ENCODE assay signal across 8 mouse cellular contexts in genomic region chr6:113047016-113047746, GRCm38 (mm10). TPM values are rescaled to one million over a fixed set of nuclear protein-coding genes. Genes with fewer than 3 reads are reported as not detected.
DNase-seq lines count a peak whose midpoint lies in the region; ATAC-seq and TF ChIP-seq lines count a peak whose summit lies in the region.

No protein-coding gene starts in this region.

- intact Hi-C loops in left cerebral cortex, postnatal 25 days (cut with DNase I): loop anchor here (5.0 kb wide), 1 partner anchor 260 kb away; the partner anchor contains the start of gene Brpf1

- DNase-seq in lung, postnatal 0 days (ENCODE audit: low spot score): peak; percentile 19
- no peak for DNase-seq in lung, postnatal 25 days (ENCODE audit: low spot score)
- peak; percentile 44 for DNase-seq in c-Kit-positive CD71-positive TER-119-positive erythroid progenitor cells, embryonic 14.5 days (ENCODE audit: low spot score)
- no peak for DNase-seq in intestine, embryonic 14.5 days (ENCODE audit: low spot score)
- no peak for DNase-seq in adrenal gland, postnatal 10 days
- no peak for DNase-seq in left cerebral cortex, postnatal 25 days (ENCODE audit: low spot score in 2 of 2)

- peak overlapping the region; percentile 96 for H3K27ac ChIP-seq in lung, postnatal 0 days (ENCODE audit: low read length)
- H3K27ac ChIP-seq in intestine, embryonic 14.5 days (ENCODE audit: low read depth): peak overlapping the region; percentile 92; the same call in 1 of the 2 replicates
- peak overlapping the region; percentile 88 for H3K27ac ChIP-seq in neural tube, embryonic 13.5 days (replicated peaks)

- no peaks in the 10 kb centered on the region for H3K9me3 ChIP-seq in lung, postnatal 0 days (ENCODE audit: low read length)
- H3K9me3 ChIP-seq in intestine, embryonic 14.5 days (ENCODE audit: control insufficient read depth, low read length): no peaks in the 10 kb centered on the region
- no peaks in the 10 kb centered on the region for H3K9me3 ChIP-seq in neural tube, embryonic 13.5 days

- H3K4me3 ChIP-seq in lung, postnatal 0 days (ENCODE audit: low read depth, low read length): peak overlapping the region; percentile 62
- peak overlapping the region; percentile 90 for H3K4me3 ChIP-seq in intestine, embryonic 14.5 days (ENCODE audit: low read depth, low read length)
- H3K4me3 ChIP-seq in neural tube, embryonic 13.5 days: peak overlapping the region; percentile 83

- peak overlapping the region; percentile 77 for H3K9ac ChIP-seq in lung, postnatal 0 days (replicated peaks; ENCODE audit: low read depth)
- H3K9ac ChIP-seq in intestine, embryonic 14.5 days (ENCODE audit: low read length): peak overlapping the region; percentile 92
- peak overlapping the region; percentile 79 for H3K9ac ChIP-seq in neural tube, embryonic 13.5 days

- H3K4me1 ChIP-seq in lung, postnatal 0 days (ENCODE audit: insufficient read depth, low read depth, low read length): peaks cover 8% of the 10 kb centered on the region; the same call in 1 of the 2 replicates
- H3K4me1 ChIP-seq in intestine, embryonic 14.5 days (replicated peaks; ENCODE audit: control insufficient read depth, insufficient read depth, low read length): peaks cover 16% of the 10 kb centered on the region
- H3K4me1 ChIP-seq in neural tube, embryonic 13.5 days (replicated peaks): peaks cover 24% of the 10 kb centered on the region

- no peak for TF ChIP-seq EP300 in lung, postnatal 0 days (IDR thresholded peaks at IDR 0.05)

- TF ChIP-seq CTCF in lung, postnatal 0 days (IDR thresholded peaks at IDR 0.05): no peak

- no peak for ATAC-seq in lung, postnatal 0 days
- ATAC-seq in intestine, embryonic 14.5 days (replicated peaks; ENCODE audit: low FRiP score, low TSS enrichment, low read depth): no peak
- ATAC-seq in neural tube, embryonic 13.5 days (ENCODE audit: low read depth): no peak
- no peak for ATAC-seq in frontal cortex, adult (ENCODE audit: low TSS enrichment)

- H3K27me3 ChIP-seq in lung, postnatal 0 days (replicated peaks; ENCODE audit: insufficient read depth, low read length): no peaks in the 10 kb centered on the region
- no peaks in the 10 kb centered on the region for H3K27me3 ChIP-seq in intestine, embryonic 14.5 days (replicated peaks; ENCODE audit: control insufficient read depth, insufficient read depth, low read length)
- no peaks in the 10 kb centered on the region for H3K27me3 ChIP-seq in neural tube, embryonic 13.5 days

- 0 out of 2 replicates have a peak, but pooled peaks cover 6% of the 10 kb centered on the region for H3K36me3 ChIP-seq in lung, postnatal 0 days (ENCODE audit: insufficient read depth, low read length)
- H3K36me3 ChIP-seq in intestine, embryonic 14.5 days (ENCODE audit: control insufficient read depth, insufficient read depth, low read length): peaks cover 31% of the 10 kb centered on the region
- H3K36me3 ChIP-seq in neural tube, embryonic 13.5 days: peaks cover 27% of the 10 kb centered on the region

- 40% methylated on average over 15 of the region's 15 CpGs for WGBS in lung, postnatal 0 days
- 60% methylated on average over 15 of the region's 15 CpGs for WGBS in intestine, embryonic 14.5 days
- 70% methylated on average over 15 of the region's 15 CpGs for WGBS in neural tube, embryonic 13.5 days

- H3K4me2 ChIP-seq in lung, postnatal 0 days (replicated peaks; ENCODE audit: low read depth, low read length): peak overlapping the region; percentile 87
- H3K4me2 ChIP-seq in intestine, embryonic 14.5 days (ENCODE audit: low read length): peak overlapping the region; percentile 97
- H3K4me2 ChIP-seq in neural tube, embryonic 13.5 days: peak overlapping the region; percentile 92

RNA-seq across cellular contexts. Expression of gene Thumpd3, which starts 1.2 kb away (rescaled TPM):
- 24.0 and 25.3 TPM in 2 replicates for polyA plus RNA-seq in lung, postnatal 0 days (2015; fragmentation: Nextera tagmentation; extraction: Ambion mirVana)
- polyA plus RNA-seq in intestine, embryonic 14.5 days (2014; fragmentation: Nextera tagmentation; extraction: Ambion mirVana): 48.2 and 48.9 TPM in 2 replicates
- polyA plus RNA-seq in neural tube, embryonic 13.5 days (2015; fragmentation: Nextera tagmentation; extraction: Ambion mirVana): 58.8 and 64.5 TPM in 2 replicates
- total RNA-seq in adrenal gland, postnatal 10 days (2021): 10 to 100 TPM; 30.9 to 35.1 TPM
- total RNA-seq in left cerebral cortex, postnatal 25 days (2021): 10 to 100 TPM; 29.4 TPM

RNA-seq across cellular contexts. Expression of gene Setd5, which starts 30.0 kb away (rescaled TPM):
- polyA plus RNA-seq in lung, postnatal 0 days (2015; fragmentation: Nextera tagmentation; extraction: Ambion mirVana): 44.2 and 44.9 TPM in 2 replicates
- 90.0 and 91.5 TPM in 2 replicates for polyA plus RNA-seq in intestine, embryonic 14.5 days (2014; fragmentation: Nextera tagmentation; extraction: Ambion mirVana)
- polyA plus RNA-seq in neural tube, embryonic 13.5 days (2015; fragmentation: Nextera tagmentation; extraction: Ambion mirVana): 50.3 and 54.0 TPM in 2 replicates
- 100 to 1,000 TPM in 1 of 2 experiments, 10 to 100 TPM in 1; 84.7 to 117 TPM for total RNA-seq in adrenal gland, postnatal 10 days (2021)
- 100 to 1,000 TPM; 108 to 122 TPM for total RNA-seq in left cerebral cortex, postnatal 25 days (2021)

Comparison
In these comparisons a context has a peak if more than half of its experiments do, and no peak if none do; other contexts are left out.
1. DNase-seq: peak in lung, postnatal 0 days (single experiment) and c-Kit-positive CD71-positive TER-119-positive erythroid progenitor cells, embryonic 14.5 days (single experiment); none in lung, postnatal 25 days (single experiment), intestine, embryonic 14.5 days (single experiment), adrenal gland, postnatal 10 days (single experiment) and left cerebral cortex, postnatal 25 days (0 of 2).
2. Peak in every context shown above with its lines, with median percentiles within 50 percentile points of each other: H3K27ac ChIP-seq, H3K4me2 ChIP-seq, H3K4me3 ChIP-seq and H3K9ac ChIP-seq.